Mouse (Mus musculus) forebrain, embryonic 11.5 days (tissue): ENCODE data around the gene Ndn. TPM values are rescaled to one million over a fixed set of nuclear protein-coding genes. Genes with fewer than 3 reads are reported as not detected.

ENCODE experiments used
- ATAC-seq: fragments of 200-750 bp; cut with Nextera tagmentation; replicated peaks from 2 replicates; pipeline ENCODE4 v1.8.0; 2017; ENCODE audit warnings: moderate TSS enrichment; ENCODE audit not compliant: low FRiP score
- DNase-seq: peaks from one replicate; pipeline ENCODE4 v3.0.0-alpha.2; 2017; ENCODE audit warnings: low spot score
- H3K27ac ChIP-seq: fragments of 300-500 bp; sonication (generic); 2 replicates; pipeline ENCODE4 v1.5.1; 2014; ENCODE audit warnings: low read depth, low read length
- H3K27me3 ChIP-seq: fragments of 300-500 bp; sonication (generic); 2 replicates; pipeline ENCODE4 v1.6.1; 2014; ENCODE audit warnings: mild to moderate bottlenecking, low read length, mixed read lengths; ENCODE audit not compliant: control insufficient read depth, insufficient read depth
- H3K36me3 ChIP-seq: fragments of 300-500 bp; sonication (generic); 2 replicates; pipeline ENCODE4 v1.6.1; 2014; ENCODE audit warnings: mild to moderate bottlenecking, low read length, moderate library complexity, mixed read lengths; ENCODE audit not compliant: control insufficient read depth, insufficient read depth
- H3K4me1 ChIP-seq: fragments of 300-500 bp; sonication (generic); replicated peaks from 2 replicates; pipeline ENCODE4 v1.6.1; 2014; ENCODE audit warnings: low read length, mixed read lengths; ENCODE audit not compliant: control insufficient read depth, insufficient read depth
- H3K4me2 ChIP-seq: fragments of 300-500 bp; sonication (generic); 2 replicates; pipeline ENCODE4 v1.6.1; 2014; ENCODE audit warnings: low read depth, mild to moderate bottlenecking, low read length, moderate library complexity, mixed read lengths; ENCODE audit not compliant: severe bottlenecking
- H3K4me3 ChIP-seq: fragments of 300-500 bp; sonication (generic); 2 replicates; pipeline ENCODE4 v1.5.1; 2014; ENCODE audit warnings: low read depth, low read length
- H3K9ac ChIP-seq: fragments of 300-500 bp; sonication (generic); 2 replicates; pipeline ENCODE4 v1.6.1; 2014; ENCODE audit warnings: low read length
- H3K9me3 ChIP-seq: fragments of 300-500 bp; sonication (generic); 2 replicates; pipeline ENCODE4 v1.6.1; 2016; ENCODE audit warnings: low read length, mixed read lengths; ENCODE audit not compliant: control insufficient read depth
- WGBS: fragments of 180-500 bp; shearing (Covaris S2); extraction: QIAGEN DNeasy Blood & Tissue Kit; methylation state at CpG from one replicate; pipeline ENCODE4 v1.1.7; 2014; 5-methylcytosine and 5-hydroxymethylcytosine counted together
- polyA plus RNA-seq: library from polyadenylated mRNA; unstranded; fragments of >200 nt; fragmentation: Nextera tagmentation; extraction: Ambion mirVana; gene quantifications from 2 replicates; pipeline ENCODE4 v1.2.1, GENCODE M21; 2014

Gene Ndn
- polyA plus RNA-seq, 1 experiment from 2014 or later: 152 TPM

GRCm38 (mm10) chr7:62365039-62365636 lies 18.8 kb downstream of the Ndn start:
- H3K27ac ChIP-seq: peak overlapping the region; percentile 53; the same call in 1 of the 2 replicates
- H3K27me3 ChIP-seq: no peaks in the 10 kb centered on the region
- no peak overlapping the region for H3K9ac ChIP-seq
- H3K4me1 ChIP-seq: no peaks in the 10 kb centered on the region
- 71% methylated on average over 7 of the region's 7 CpGs for WGBS
- H3K4me3 ChIP-seq: no peak overlapping the region
- DNase-seq (no peak), ATAC-seq (no peak)
- no peaks in the 10 kb centered on the region for H3K36me3 ChIP-seq
- no peaks in the 10 kb centered on the region; the same call in 1 of the 2 replicates for H3K9me3 ChIP-seq
- H3K4me2 ChIP-seq: no peak overlapping the region

GRCm38 (mm10) chr7:62366730-62367129 lies 20.4 kb downstream of the Ndn start:
- no peaks in the 10 kb centered on the region for H3K36me3 ChIP-seq
- no peak overlapping the region for H3K27ac ChIP-seq
- ATAC-seq (no peak), DNase-seq (no peak)
- H3K4me2 ChIP-seq: no peak overlapping the region
- no peak overlapping the region for H3K4me3 ChIP-seq
- H3K9me3 ChIP-seq: no peaks in the 10 kb centered on the region; the same call in 1 of the 2 replicates
- H3K27me3 ChIP-seq: no peaks in the 10 kb centered on the region
- no peaks in the 10 kb centered on the region for H3K4me1 ChIP-seq
- 69% methylated on average over 8 of the region's 8 CpGs for WGBS
- H3K9ac ChIP-seq: no peak overlapping the region

GRCm38 (mm10) chr7:62375658-62376057 lies 29.3 kb downstream of the Ndn start:
- no peak for ATAC-seq
- no peaks in the 10 kb centered on the region for H3K36me3 ChIP-seq
- DNase-seq: no peak
- H3K4me1 ChIP-seq: 0 out of 2 replicates have a peak, but pooled peaks cover 2% of the 10 kb centered on the region
- whole genome bisulfite sequencing: 37% methylated on average over 4 of the region's 4 CpGs
- no peak overlapping the region for H3K27ac ChIP-seq
- H3K27me3 ChIP-seq: no peaks in the 10 kb centered on the region
- no peak overlapping the region for H3K4me2 ChIP-seq
- H3K9me3 ChIP-seq: no peaks in the 10 kb centered on the region; the same call in 1 of the 2 replicates
- no peak overlapping the region for H3K4me3 ChIP-seq
- no peak overlapping the region for H3K9ac ChIP-seq

GRCm38 (mm10) chr7:62376510-62377304 lies 30.3 kb downstream of the Ndn start, which contains the start of gene Magel2:
Gene Magel2 (plus strand): TSS chr7:62377010.
- Histone ChIP-seq H3K4me1 (0 out of 2 replicates have a peak, but pooled peaks cover 2% of the 10 kb centered on the region), H3K27me3 (no peaks in the 10 kb centered on the region), H3K27ac (peak within 1 kb of the TSS; percentile 53), H3K4me3 (peak within 1 kb of the TSS; percentile 43), H3K9me3 (no peaks in the 10 kb centered on the region; the same call in 1 of the 2 replicates), H3K9ac (peak within 1 kb of the TSS; percentile 61), H3K4me2 (peak within 1 kb of the TSS; percentile 68), H3K36me3 (no peaks in the 10 kb centered on the region)
- 22% methylated on average over 31 of the region's 31 CpGs for WGBS
- peak; percentile 82 for DNase-seq
- ATAC-seq: peak; percentile 92

GRCm38 (mm10) chr7:62377313-62377712 lies 30.9 kb downstream of the Ndn start:
- ATAC-seq (peak; percentile 56), DNase-seq (no peak)
- Histone ChIP-seq H3K27ac (peak overlapping the region; percentile 53), H3K4me2 (peak overlapping the region; percentile 68), H3K9ac (peak overlapping the region; percentile 61), H3K4me1 (0 out of 2 replicates have a peak, but pooled peaks cover 2% of the 10 kb centered on the region), H3K36me3 (no peaks in the 10 kb centered on the region), H3K27me3 (no peaks in the 10 kb centered on the region), H3K9me3 (no peaks in the 10 kb centered on the region; the same call in 1 of the 2 replicates), H3K4me3 (peak overlapping the region; percentile 43)
- WGBS: 31% methylated on average over 14 of the region's 14 CpGs

- peak overlapping the region; percentile 68; the same call in 1 of the 2 replicates for H3K4me2 ChIP-seq
- H3K9ac ChIP-seq: no peak overlapping the region
- H3K9me3 ChIP-seq: no peaks in the 10 kb centered on the region; the same call in 1 of the 2 replicates
- no peaks in the 10 kb centered on the region for H3K27me3 ChIP-seq
- H3K36me3 ChIP-seq: no peaks in the 10 kb centered on the region
- 0 out of 2 replicates have a peak, but pooled peaks cover 2% of the 10 kb centered on the region for H3K4me1 ChIP-seq
- H3K27ac ChIP-seq: no peak overlapping the region
- DNase-seq (peak; percentile 51), ATAC-seq (no peak)
- H3K4me3 ChIP-seq: no peak overlapping the region
- WGBS: 89% methylated on average over 9 of the region's 9 CpGs
Observed at GRCm38 (mm10) chr7:62378529-62378928, 32.2 kb downstream of the Ndn start.

GRCm38 (mm10) chr7:62382391-62382790 lies 36.0 kb downstream of the Ndn start:
- no peaks in the 10 kb centered on the region for H3K27me3 ChIP-seq
- peak; percentile 55 for DNase-seq
- H3K27ac ChIP-seq: no peak overlapping the region
- no peaks in the 10 kb centered on the region for H3K36me3 ChIP-seq
- no peak overlapping the region for H3K4me2 ChIP-seq
- H3K4me3 ChIP-seq: no peak overlapping the region
- ATAC-seq: no peak; the same call in 1 of the 2 replicates
- H3K9me3 ChIP-seq: no peaks in the 10 kb centered on the region; the same call in 1 of the 2 replicates
- H3K9ac ChIP-seq: no peak overlapping the region
- WGBS: 5% methylated on average over 2 of the region's 2 CpGs
- H3K4me1 ChIP-seq: 0 out of 2 replicates have a peak, but pooled peaks cover 2% of the 10 kb centered on the region

- no peak for ATAC-seq
- no peak for DNase-seq
- Histone ChIP-seq H3K4me2 (no peak overlapping the region), H3K4me1 (peaks cover 3% of the 10 kb centered on the region; the same call in 1 of the 2 replicates), H3K9me3 (no peaks in the 10 kb centered on the region; the same call in 1 of the 2 replicates), H3K36me3 (no peaks in the 10 kb centered on the region), H3K27me3 (no peaks in the 10 kb centered on the region), H3K9ac (no peak overlapping the region), H3K4me3 (no peak overlapping the region), H3K27ac (no peak overlapping the region)
- WGBS: 53% methylated on average over 4 of the region's 4 CpGs
Observed at GRCm38 (mm10) chr7:62388291-62388690, 41.9 kb downstream of the Ndn start.
